Mouse (Mus musculus) heart, embryonic 12.5 days (tissue): ENCODE measurements around the gene Higd2a. TPM values are rescaled to one million over a fixed set of nuclear protein-coding genes. Genes with fewer than 3 reads are reported as not detected.

Source experiments
- ATAC-seq: fragments of 200-750 bp; cut with Nextera tagmentation; 2 replicates; pipeline ENCODE4 v1.8.0; 2017; ENCODE audit warnings: moderate TSS enrichment, moderate library complexity; ENCODE audit not compliant: insufficient number of reproducible peaks, low FRiP score
- H3K27ac ChIP-seq: fragments of 300-500 bp; sonication (generic); 2 replicates; pipeline ENCODE4 v1.5.1; 2016; ENCODE audit warnings: mild to moderate bottlenecking, moderate library complexity; ENCODE audit not compliant: poor library complexity, severe bottlenecking
- H3K27me3 ChIP-seq: fragments of 300-500 bp; sonication (generic); replicated peaks from 2 replicates; pipeline ENCODE4 v1.6.1; 2016; ENCODE audit warnings: mild to moderate bottlenecking, moderate library complexity
- H3K36me3 ChIP-seq: fragments of 300-500 bp; sonication (generic); 2 replicates; pipeline ENCODE4 v1.6.1; 2016; ENCODE audit warnings: mild to moderate bottlenecking, moderate library complexity
- H3K4me1 ChIP-seq: fragments of 300-500 bp; sonication (generic); replicated peaks from 2 replicates; pipeline ENCODE4 v1.6.1; 2016; ENCODE audit warnings: mild to moderate bottlenecking
- H3K4me2 ChIP-seq: fragments of 300-500 bp; sonication (generic); 2 replicates; pipeline ENCODE4 v1.6.1; 2016; ENCODE audit warnings: mild to moderate bottlenecking, moderate library complexity
- H3K4me3 ChIP-seq: fragments of 300-500 bp; sonication (generic); 2 replicates; pipeline ENCODE4 v1.5.1; 2016; ENCODE audit warnings: mild to moderate bottlenecking
- H3K9ac ChIP-seq: fragments of 300-500 bp; sonication (generic); 2 replicates; pipeline ENCODE4 v1.6.1; 2016; ENCODE audit warnings: mild to moderate bottlenecking, moderate library complexity
- H3K9me3 ChIP-seq: fragments of 300-500 bp; sonication (generic); replicated peaks from 2 replicates; pipeline ENCODE4 v1.6.1; 2016; ENCODE audit warnings: mild to moderate bottlenecking, moderate library complexity
- WGBS: fragments of 180-500 bp; shearing (Covaris S2); methylation state at CpG from one replicate; pipeline ENCODE4 v1.1.7; 2016; 5-methylcytosine and 5-hydroxymethylcytosine counted together
- microRNA-seq: library from miRNA; unstranded; fragments of <30 nt; microRNA quantifications from one replicate; pipeline ENCODE4, GENCODE M21; 2017
- polyA plus RNA-seq: library from polyadenylated mRNA; unstranded; fragments of >200 nt; fragmentation: Nextera tagmentation; extraction: Ambion mirVana; gene quantifications from 2 replicates; pipeline ENCODE4 v1.2.1, GENCODE M21; 2016

Higd2a gene
- polyA plus RNA-seq, 1 experiment from 2014 or later: 242 TPM

- Histone ChIP-seq H3K27ac (peak overlapping the region; percentile 80), H3K4me3 (peak overlapping the region; percentile 91), H3K27me3 (no peaks in the 10 kb centered on the region), H3K9ac (peak overlapping the region; percentile 95), H3K4me1 (peaks cover 16% of the 10 kb centered on the region), H3K9me3 (no peaks in the 10 kb centered on the region), H3K4me2 (peak overlapping the region; percentile 81), H3K36me3 (peaks cover 3% of the 10 kb centered on the region; the same call in 1 of the 2 replicates)
- WGBS: under 1% methylated on average over 27 of the region's 27 CpGs
- peak; percentile 62 for ATAC-seq
Observed at GRCm38 (mm10) chr13:54621960-54622521, 32.0 kb downstream of the Higd2a start.

GRCm38 (mm10) chr13:54629128-54629527 is 39.1 kb downstream of the Higd2a start:
- Histone ChIP-seq H3K9ac (no peak overlapping the region), H3K36me3 (peaks cover 17% of the 10 kb centered on the region), H3K9me3 (no peaks in the 10 kb centered on the region), H3K27me3 (no peaks in the 10 kb centered on the region), H3K4me3 (no peak overlapping the region), H3K4me1 (no peaks in the 10 kb centered on the region), H3K4me2 (no peak overlapping the region), H3K27ac (no peak overlapping the region)
- 77% methylated on average over 4 of the region's 4 CpGs for WGBS
- ATAC-seq: no peak

GRCm38 (mm10) chr13:54632731-54633277 is 42.8 kb downstream of the Higd2a start:
- ATAC-seq: no peak
- H3K4me3 ChIP-seq: no peak overlapping the region
- no peaks in the 10 kb centered on the region for H3K9me3 ChIP-seq
- WGBS: 49% methylated on average over 3 of the region's 3 CpGs
- H3K27ac ChIP-seq: no peak overlapping the region
- H3K27me3 ChIP-seq: no peaks in the 10 kb centered on the region
- H3K36me3 ChIP-seq: peaks cover 28% of the 10 kb centered on the region
- no peaks in the 10 kb centered on the region for H3K4me1 ChIP-seq
- no peak overlapping the region for H3K9ac ChIP-seq
- no peak overlapping the region for H3K4me2 ChIP-seq

- Histone ChIP-seq H3K4me1 (no peaks in the 10 kb centered on the region), H3K9ac (no peak overlapping the region), H3K4me3 (no peak overlapping the region), H3K4me2 (no peak overlapping the region), H3K36me3 (peaks cover 45% of the 10 kb centered on the region), H3K27ac (no peak overlapping the region), H3K9me3 (no peaks in the 10 kb centered on the region), H3K27me3 (no peaks in the 10 kb centered on the region)
- ATAC-seq: no peak
- WGBS: 92% methylated on average over 3 of the region's 3 CpGs
Observed at GRCm38 (mm10) chr13:54635011-54635410, 45.0 kb downstream of the Higd2a start.

Small RNA genes within 50 kb of the gene (microRNA-seq; reads per million reads assigned to microRNA genes)
- not detected for gene Gm24195

Other genes with a start within 250 kb of the Higd2a start
- 2.1 and 2.2 TPM in 2 replicates for gene Cplx2, start 218.9 kb upstream of the Higd2a start, polyA plus RNA-seq
- 88.2 and 92.4 TPM in 2 replicates for gene Thoc3, start 121.4 kb upstream of the Higd2a start, polyA plus RNA-seq
- 6.3 and 6.6 TPM in 2 replicates for gene Simc1, start 86.4 kb upstream of the Higd2a start, polyA plus RNA-seq
- gene 4833439L19Rik, start 24.8 kb upstream of the Higd2a start, polyA plus RNA-seq: 119 and 131 TPM in 2 replicates
- 19.9 and 23.3 TPM in 2 replicates for gene Arl10, start 15.2 kb upstream of the Higd2a start, polyA plus RNA-seq
- gene Nop16, start 117 bp upstream of the Higd2a start, polyA plus RNA-seq: 55.5 and 60.3 TPM in 2 replicates
- gene Cltb, start 21.1 kb downstream of the Higd2a start, polyA plus RNA-seq: 48.9 and 52.6 TPM in 2 replicates
- gene Faf2, start 31.6 kb downstream of the Higd2a start, polyA plus RNA-seq: 48.8 and 50.2 TPM in 2 replicates
- 60.4 and 62.7 TPM in 2 replicates for gene Rnf44, start 103.7 kb downstream of the Higd2a start, polyA plus RNA-seq
- gene Cdhr2, start 111.3 kb downstream of the Higd2a start, polyA plus RNA-seq: 0.04 and 0.18 TPM in 2 replicates
- gene Gprin1, start 159.7 kb downstream of the Higd2a start, polyA plus RNA-seq: 0.22 and 0.27 TPM in 2 replicates
- gene Sncb, start 176.4 kb downstream of the Higd2a start, polyA plus RNA-seq: 0.18 and 0.37 TPM in 2 replicates
- not detected in 2 replicates for gene Eif4e1b, start 193.8 kb downstream of the Higd2a start, polyA plus RNA-seq
- gene Tspan17, start 199.2 kb downstream of the Higd2a start, polyA plus RNA-seq: 3.1 and 5.8 TPM in 2 replicates